Mouse (Mus musculus): Measurements from ENCODE around the gene Fgfr2. TPM values are rescaled to one million over a fixed set of nuclear protein-coding genes. Genes with fewer than 3 reads are reported as not detected.
A peak's percentile ranks its signal among the peaks of the same experiment; 100 is the strongest.

The Fgfr2 gene
- total RNA-seq, 2 experiments from 2014 or later = 35.8 to 40.8 TPM

DNA sequence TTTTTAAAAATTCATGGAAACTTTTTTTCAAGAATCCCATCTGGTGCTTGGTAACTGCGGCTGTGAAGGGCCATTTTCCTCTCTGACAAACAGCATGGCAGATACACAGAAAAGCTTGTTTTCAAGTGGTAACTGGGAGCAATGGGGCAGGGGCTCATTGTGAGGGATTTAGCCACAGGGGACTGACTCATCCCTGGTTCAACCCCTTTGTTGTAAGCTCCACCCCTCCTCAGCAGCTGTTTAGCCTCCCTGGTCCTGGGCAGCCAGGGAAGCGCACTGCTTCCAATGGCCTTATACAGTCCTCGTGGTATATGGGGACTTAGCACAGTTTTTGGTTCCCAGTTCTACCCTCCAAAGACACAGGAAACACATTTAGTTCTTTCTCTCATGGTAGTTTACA, 1426.3 kb downstream of the Fgfr2 start:
- intact Hi-C loops (cut with DNase I) = no loop called here
- no peak for DNase-seq

DNA sequence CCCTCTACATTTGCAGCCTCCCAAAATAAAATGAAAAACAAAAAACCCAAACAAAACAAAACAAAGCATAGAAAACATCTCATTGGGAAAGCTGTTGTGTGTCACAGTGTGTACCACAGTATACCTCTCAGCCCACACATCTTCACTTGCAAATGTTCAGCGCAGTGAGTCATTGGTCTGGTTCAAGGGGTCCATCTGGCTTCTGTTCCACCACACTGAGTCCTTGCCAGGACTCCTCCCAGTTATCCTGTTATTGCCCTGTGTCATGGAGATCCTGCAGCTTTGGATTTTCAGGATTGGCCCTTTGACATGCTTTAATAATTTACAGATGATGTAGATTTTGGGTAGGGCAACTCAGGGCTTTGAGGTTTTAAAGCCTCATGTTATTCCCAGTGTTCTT, 1435.8 kb downstream of the Fgfr2 start:
- intact Hi-C loops (cut with DNase I) = no loop called here
- DNase-seq = peak; percentile 17

DNA sequence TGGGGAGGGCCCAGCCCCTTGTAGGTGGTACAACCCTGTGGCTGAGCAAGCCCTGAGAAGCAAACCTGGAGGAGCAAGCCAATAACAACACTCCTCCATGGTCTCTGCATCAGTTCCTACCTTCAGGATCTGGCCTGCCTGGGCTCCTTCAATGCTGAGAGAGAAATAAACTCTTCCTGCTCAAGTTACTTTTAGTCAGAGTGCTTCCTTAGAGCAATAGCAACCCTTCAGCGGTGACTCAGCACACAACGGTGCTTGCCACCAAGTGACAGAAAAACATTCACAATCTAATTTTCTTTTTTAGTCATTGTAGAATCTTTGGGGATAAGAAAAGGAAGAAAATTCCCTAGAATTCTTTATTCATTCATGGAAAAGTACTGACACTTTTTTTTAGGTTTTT, 1446.0 kb downstream of the Fgfr2 start:
- intact Hi-C loops (cut with DNase I) = no loop called here
- no peak for DNase-seq

DNA sequence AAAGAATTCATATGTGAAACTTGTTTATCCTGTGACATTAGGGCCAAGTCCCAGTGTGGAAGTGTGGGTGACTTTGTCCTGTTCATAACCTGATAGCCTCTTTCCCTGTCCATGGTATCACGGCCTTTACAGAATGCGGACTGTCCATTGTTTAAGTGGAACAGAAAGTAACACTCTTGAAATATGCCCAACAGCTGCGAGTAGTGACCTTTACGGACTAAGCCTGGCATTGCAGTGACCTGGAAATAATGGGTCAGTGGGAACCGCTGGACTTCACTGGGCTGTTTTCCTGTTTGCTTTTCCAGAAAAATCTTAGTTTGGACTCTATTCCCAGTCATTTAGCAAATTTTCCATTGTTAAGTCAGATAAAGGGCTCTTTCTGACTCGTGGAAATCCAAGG, 1452.6 kb downstream of the Fgfr2 start:
- intact Hi-C loops (cut with DNase I) = no loop called here

DNA sequence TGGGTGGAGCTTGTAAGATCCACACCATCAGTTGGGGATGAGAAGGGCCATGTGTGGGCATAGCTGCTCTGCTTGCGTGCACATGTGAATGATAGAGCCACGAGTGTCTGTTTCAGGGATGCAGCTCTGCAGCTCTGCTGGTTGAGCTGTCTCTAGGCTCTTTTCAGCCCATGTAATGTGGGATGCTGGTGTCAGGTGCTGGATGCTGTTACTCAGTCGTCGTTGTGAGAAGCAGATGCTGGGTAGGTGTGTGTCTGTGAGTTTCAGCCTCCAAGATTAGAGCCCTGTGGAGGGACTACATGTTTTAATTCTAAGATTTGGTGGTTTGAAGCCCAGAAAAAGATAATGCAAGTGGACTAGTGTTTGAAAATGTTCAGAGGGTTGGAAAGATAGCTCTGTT, 1453.8 kb downstream of the Fgfr2 start:
- no peak for DNase-seq
- intact Hi-C loops (cut with DNase I) = no loop called here

More for the DNA sequence above, 1452.6 kb downstream of the Fgfr2 start:
- no peak for DNase-seq

DNA sequence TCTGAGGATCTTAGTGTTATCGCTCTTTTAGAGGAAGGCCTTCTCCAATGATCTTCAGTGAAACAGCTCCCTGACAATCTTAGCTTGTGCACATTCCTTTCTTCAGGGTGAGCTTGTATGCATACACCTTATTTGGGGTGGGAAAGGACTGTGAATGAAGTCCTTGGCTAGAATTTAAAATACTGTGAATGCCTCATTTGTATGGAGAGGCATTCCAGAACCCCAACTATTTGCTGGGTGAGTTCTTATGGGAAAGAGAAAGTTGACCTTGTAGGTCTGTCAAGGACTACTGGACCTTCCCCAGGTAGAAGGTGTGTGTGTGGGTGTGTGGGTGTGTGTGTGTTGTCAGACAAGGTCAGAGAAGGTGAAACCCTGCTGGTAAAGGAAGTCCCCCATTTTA, 1462.4 kb downstream of the Fgfr2 start:
- intact Hi-C loops (cut with DNase I) = no loop called here
- no peak for DNase-seq

DNA sequence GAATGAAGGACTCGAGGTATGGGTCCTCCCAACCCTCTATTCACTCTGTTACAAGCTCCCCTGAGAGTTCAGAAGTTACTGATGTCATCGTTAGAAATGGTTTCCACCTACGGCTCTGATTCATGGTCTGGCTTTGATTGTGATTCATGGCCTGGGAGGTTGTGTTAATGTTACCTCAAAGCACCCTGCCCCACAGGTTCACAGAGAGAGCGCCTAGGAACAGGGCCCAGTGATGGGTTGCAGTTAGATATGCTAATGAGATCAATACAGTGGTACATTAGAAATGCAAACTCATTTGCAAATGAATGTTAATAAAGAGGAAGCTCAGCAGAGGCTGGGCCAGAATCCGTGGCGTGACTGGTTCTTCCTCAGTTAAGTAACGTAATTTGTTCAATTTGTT, 1467.1 kb downstream of the Fgfr2 start:
- DNase-seq = no peak
- intact Hi-C loops (cut with DNase I) = no loop called here

DNA sequence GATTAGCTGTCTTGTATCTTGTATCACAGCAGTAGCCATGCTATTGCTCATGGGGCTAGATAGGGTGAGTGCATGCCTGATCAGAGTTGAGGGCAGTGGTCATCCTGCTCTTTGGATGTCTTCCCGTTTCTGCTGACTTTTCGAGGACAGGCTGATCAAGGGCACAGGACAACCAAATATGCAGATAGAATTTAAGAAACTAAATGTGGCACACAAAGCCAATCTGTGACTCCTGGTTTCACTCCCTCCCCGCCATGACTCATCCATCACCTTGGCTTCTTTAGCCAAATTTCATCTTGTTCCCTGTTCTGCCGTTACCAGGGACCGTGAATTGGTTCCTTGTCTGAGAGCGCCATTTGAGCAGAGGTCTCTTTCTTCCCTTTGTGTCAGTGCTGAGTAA, 1469.7 kb downstream of the Fgfr2 start:
- no peak for DNase-seq
- intact Hi-C loops (cut with DNase I) = no loop called here

DNA sequence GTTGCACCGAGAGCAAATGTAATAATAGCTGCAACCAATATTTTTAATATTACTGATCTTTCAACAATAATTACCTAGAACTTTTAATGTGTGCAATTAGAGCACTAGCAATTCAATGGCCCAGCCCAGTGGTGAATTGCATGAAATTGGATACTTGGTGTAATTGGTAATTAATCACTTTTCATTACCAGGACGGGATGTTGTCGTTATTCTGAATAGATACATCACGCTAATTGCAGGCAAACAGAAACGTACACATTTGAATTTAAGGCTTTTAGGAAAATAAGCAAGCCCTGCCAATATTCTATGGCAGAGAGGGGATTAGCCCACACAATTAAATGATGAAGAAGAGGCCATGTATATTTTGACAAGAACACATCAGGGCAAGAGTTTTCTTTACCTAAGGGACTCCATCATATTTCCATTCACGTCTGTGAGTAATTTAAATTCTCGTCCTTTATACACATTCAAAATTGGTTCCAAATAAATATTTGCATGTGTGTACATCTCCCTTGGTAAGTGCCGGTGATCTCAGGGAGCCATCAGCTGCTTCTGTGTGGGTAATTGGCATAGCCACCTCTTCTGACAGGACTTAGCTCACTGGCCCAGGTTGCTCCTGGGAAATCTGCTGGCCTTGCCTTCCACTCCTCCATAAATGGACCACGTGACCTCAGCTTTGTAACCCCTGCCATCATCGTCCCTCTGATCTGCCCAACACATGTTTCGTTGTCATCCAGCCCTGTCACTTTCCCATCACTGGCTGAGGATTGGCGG, 1471.0 kb downstream of the Fgfr2 start:
- no peak for DNase-seq
- intact Hi-C loops (cut with DNase I) = no loop called here

DNA sequence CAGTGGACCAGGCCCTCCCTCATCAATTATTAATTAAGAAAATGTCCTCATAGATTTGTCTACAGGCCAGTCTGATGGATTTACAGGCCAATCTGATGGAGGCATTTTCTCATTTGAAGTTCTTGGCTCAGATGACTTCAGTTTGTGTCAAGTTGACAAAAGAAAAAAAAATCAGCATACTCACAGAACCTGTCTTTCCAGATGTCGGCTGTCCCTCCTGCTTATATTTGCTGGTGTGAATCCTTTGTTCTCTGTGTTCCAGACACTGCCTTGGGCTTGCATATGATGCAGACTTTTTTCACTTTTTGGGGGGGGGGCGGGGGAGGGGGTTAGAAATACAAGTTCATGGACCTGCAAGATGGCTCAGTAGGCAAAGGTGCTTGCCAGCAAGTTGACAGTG, 1472.9 kb downstream of the Fgfr2 start:
- DNase-seq = no peak
- intact Hi-C loops (cut with DNase I) = no loop called here

DNA sequence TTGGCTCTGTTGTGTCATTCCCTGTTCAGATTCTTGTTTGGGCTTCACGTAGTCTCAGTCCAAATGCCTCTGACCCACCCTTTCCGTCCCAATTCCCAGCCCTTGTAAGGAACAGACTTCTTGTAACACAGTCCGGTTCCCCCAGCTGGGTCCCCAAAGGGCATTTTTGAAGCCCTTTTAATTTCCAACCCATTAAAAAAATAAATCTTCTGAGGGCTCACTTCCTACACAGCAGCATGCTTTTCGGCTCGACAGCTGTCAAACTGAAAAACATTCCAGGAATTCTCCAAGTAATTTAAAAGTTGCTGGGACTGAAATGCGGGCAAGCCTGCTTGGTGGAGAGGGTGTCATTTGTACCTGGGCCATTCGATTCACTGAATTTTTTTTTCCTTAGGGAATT, 1474.9 kb downstream of the Fgfr2 start:
- intact Hi-C loops (cut with DNase I) = no loop called here
- no peak for DNase-seq

DNA sequence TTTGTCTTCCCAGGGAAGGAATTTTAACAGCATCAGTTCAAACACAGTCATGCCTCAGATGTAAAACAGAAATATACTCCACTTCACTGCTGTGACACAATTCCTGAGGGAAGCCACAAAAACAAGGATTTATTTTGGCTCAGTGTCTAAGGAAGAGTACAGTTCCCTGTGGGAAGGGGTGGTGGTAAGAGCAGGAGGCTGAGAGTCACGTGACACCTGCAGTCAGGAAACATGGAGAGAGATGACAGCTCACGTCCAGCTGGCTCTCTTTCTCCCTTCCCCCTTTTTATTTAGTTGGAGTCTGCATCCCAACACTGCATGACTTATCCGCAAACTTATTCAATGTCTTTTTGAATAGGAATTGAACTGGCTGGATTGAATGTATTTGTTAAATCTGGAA, 1475.6 kb downstream of the Fgfr2 start:
- intact Hi-C loops (cut with DNase I) = no loop called here
- no peak for DNase-seq

DNA sequence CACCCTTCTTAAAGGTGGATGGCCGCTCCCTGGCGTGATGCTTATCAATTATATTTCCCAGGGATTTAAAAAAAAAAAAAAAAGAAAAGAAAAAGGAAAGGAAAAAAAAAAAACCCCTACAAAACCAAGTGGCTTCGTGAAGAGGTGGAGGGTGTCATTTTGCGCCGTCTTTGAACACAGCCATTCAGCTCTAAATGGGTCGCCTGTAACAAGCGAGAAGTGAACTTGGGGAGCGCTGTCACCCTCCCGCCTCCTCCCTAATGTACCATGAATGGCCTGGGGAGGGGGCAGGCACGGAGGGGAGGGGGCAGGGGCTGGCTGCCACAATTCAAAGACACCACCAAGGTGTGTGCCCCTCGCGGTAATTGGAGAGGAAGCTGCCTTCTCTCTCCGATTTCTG, 1478.6 kb downstream of the Fgfr2 start:
- intact Hi-C loops (cut with DNase I) = no loop called here

DNA sequence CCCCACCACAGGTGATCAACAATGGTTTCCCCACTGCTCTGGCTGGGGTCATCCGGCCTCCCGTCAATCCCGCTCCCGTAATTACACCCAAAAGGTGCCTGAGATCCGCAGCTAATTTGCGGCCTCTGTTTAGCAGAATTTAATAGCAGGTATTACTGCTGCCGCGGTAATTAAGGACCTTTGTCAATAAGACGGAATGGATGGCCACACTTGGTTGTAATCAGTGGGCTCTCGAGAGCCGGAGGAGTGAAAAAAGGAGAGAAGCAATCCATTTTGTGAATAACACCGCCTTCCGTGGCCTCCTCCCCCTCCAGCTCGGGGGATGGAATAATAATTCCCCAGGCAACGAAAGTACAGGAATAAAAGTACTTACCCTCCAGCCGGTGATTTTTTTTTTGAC, 1479.1 kb downstream of the Fgfr2 start:
- intact Hi-C loops (cut with DNase I) = no loop called here
- DNase-seq = no peak

More for the DNA sequence above, 1478.6 kb downstream of the Fgfr2 start:
- DNase-seq = no peak

DNA sequence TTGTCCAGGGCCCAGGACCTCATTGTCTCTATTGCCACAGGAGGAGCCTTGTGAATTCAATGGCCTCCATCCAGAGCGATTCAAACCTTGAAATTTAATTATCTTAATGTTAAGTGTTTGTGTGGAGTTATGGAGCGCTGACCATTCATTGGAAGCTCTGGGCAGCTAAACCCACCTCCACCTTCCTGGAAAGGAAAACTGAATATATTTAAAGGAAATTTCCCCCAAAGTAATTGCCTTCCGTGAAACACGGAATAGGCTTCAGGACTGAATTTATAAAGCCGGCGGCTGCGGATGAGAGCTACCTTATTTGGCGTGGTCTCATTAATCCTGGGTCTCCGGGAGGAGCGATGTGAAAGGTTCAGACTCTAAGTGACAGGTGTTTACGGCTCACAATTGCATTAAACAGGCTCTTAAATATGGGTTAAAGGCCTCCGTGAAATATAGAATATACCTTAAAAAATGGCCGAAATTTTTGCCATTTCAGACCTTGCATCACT, 1479.8 kb downstream of the Fgfr2 start:
- no peak for DNase-seq
- intact Hi-C loops (cut with DNase I) = no loop called here

DNA sequence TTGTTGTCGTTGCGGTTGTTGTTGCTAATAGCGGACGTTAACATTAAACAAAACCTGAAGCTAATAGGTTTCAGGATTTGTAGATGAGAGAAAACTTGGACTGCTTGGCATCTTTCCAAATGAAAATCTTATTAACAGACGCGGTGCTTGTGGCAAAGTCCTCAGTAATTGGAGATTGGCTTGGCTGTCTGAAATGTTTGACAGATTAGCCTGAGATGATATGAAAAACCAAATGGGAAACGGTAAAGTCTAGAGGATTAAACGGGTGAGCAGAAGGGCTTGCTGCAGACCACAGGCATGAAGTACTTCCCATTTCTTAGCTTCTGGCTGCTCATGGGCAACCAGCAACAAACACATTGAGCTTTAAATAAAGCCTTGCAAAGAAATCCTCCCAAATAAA, 1493.6 kb downstream of the Fgfr2 start:
- DNase-seq = no peak
- intact Hi-C loops (cut with DNase I) = no loop called here

DNA sequence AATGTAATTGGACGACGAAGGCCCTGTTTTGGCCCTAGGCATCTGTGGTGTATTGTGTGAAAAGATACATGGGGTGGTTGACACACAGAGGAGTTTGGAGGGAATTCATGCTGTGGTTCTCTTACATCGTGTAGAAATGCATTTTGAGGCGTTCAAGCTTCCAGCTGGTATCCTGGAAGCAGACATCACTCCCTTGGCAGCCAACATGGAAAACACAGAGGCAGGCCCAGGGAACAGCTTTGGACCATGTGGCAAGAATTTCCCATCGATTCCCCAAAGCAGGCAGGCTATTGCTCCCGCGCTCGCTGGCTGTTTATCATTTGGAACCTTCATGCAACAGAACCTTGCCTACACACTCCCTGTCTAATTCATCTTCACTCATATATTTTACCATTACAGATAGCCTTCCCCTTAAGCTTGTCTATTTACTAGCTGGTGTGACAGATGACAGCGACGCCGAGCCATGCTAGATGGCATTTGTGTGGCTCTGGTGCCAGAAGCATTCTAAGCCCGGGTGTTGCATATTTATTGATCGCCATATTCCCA, 1494.2 kb downstream of the Fgfr2 start:
- intact Hi-C loops (cut with DNase I) = no loop called here
- peak; percentile 61 for DNase-seq

DNA sequence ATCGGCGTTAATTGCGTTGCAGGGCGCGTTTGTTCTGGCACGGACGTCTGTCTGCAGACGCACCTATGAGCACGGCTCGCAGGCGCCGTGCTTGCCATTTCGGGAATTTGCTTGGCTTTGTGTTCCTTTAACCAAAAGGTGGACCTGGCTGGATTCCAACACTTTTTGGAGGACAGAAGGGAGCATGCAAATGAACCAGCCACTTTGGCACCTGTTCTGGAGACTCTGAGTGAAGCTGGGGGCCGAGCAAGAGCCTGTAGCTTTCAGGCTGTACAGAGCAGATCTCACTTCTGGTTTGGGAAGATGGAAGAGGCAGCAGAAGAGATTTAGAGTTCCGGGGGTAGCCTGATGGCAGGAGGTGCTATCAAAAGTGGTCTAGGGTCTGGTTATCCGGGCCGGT, 1494.8 kb downstream of the Fgfr2 start:
- intact Hi-C loops (cut with DNase I) = no loop called here
- DNase-seq = peak; percentile 64

DNA sequence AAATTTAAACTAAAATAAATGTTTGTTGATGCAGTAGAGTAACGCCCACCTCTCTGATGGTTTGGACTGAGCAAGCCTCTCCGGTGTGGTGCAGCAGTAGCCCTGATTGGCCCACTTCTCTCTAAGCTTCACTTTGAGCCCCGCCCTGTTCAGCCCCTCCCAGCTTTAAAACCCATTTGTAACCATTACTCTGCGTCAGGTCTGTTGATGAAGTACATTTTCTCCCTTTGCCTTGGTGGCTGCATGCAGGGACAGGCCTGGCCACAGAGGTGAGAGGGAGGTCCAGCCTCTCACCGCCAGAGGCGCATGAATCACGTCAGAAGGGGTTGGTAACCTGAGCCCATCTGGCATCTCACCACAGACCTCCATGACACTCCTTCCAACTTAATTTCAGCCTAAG, 1513.5 kb downstream of the Fgfr2 start:
- DNase-seq = no peak
- intact Hi-C loops (cut with DNase I) = no loop called here

DNA sequence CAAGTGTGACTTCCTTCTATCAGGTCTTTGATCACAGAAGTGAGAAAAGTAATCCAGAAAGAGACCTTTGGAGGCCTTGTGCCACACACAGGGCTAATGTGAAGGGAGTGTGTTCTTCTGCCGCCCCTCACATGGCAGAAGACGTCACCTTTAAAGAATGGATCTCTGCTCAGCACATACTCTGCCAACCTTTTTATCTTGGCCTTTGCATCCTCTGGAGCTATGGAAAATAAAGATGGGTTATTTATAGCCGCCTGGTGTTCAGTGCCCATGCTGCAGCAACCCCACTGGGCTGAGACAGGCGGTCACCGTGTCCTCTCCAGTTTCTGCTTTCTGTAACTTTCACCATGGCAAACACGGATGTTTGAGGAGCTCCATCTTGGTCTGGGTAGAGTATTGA, 1515.1 kb downstream of the Fgfr2 start:
- DNase-seq = no peak
- intact Hi-C loops (cut with DNase I) = no loop called here

DNA sequence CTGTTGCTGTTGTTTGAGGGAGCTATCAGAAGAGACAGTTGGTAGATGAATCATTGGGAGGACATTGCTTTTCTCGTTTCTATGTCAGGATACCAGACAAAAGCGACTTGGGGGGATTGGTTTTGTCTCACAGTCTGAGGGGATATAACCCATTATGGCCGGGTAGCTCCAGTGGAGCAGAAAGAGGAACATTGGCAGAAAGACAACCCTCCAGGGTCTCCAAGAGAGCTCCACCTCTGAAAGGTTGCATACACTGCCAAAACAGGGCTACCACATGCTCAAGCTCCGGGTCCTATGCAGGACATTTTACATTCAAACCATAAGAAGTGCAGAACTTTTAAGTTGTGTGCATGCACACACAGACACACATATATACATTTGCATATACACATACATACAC, 1517.7 kb downstream of the Fgfr2 start:
- DNase-seq = peak; percentile 32
- intact Hi-C loops (cut with DNase I) = no loop called here

DNA sequence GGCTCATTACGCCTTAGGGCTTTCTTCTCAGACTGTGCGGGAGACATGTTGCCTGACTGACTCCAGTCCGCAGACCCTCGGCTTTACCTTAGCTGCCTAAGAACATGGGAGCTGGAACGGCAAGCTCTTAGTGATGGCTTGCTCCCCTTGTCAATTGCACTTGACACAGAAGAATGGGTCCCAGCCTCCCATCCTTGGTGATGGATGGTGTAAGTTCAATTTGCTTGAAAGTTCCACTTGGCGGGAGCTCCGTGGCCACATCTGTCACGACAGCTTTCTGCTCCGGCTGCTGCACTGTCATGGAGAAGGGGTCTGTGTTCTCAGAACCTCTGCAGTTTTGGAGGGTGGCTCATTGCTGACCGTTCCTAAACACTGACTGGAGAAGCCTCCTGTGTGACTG, 1518.2 kb downstream of the Fgfr2 start:
- intact Hi-C loops (cut with DNase I) = no loop called here

DNA sequence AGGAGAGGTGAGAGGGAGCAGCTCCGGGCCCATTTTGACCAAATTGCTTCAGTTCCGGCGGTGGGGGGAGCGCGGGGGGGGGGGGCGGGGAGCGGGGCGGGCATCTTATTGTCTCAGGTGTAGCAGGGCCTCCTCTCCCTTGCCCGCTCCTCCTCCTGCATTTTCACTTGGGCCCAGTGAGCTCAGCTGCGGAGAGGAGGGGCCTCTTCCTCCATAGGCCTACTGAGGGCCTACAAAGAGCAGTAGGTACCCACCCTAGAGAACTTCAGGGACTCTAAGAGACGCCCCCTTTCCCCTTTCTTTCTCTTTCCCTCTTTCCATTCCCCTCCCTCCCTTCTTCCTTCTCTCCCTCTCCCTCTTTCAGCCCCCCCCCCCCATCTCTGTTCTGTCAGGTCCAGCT, 1520.0 kb downstream of the Fgfr2 start:
- DNase-seq = no peak
- intact Hi-C loops (cut with DNase I) = no loop called here

More for the DNA sequence above, 1518.2 kb downstream of the Fgfr2 start:
- DNase-seq = peak; percentile 23

Data from left cerebral cortex, postnatal 4 days (tissue).